Mouse (Mus musculus): Measurements from ENCODE around the gene Bap1.

The Bap1 gene

GRCm38 (mm10) chr14:31251084-31251604, at the start of gene Bap1, which contains the start of gene Phf7:
TSS of gene Bap1 (plus strand) at chr14:31251450.
TSS of gene Phf7 (minus strand) at chr14:31251317.
- DNase-seq (ENCODE audit: low spot score): peak; percentile 98

DNA sequence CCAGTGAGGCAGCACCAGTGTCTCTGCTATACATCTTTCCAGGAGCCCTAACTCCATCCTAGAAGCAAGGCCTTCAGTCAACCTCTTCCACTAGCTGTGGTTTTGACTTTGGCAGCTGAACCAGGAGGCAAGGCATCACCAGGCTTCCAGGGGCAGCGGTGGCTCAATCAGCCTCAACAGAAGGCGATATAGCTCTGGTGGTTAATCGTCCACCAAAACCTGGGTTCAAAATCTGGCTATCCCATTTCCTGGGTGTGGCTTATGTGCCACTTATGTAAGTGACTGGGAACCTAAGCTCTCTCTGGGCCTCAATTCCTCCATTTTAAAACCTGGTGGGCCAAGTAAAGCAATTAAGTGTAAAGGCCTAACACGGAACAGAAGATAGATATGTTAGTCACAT, 46.4 kb upstream of the Bap1 start:
- DNase-seq (ENCODE audit: low spot score): no peak

DNA sequence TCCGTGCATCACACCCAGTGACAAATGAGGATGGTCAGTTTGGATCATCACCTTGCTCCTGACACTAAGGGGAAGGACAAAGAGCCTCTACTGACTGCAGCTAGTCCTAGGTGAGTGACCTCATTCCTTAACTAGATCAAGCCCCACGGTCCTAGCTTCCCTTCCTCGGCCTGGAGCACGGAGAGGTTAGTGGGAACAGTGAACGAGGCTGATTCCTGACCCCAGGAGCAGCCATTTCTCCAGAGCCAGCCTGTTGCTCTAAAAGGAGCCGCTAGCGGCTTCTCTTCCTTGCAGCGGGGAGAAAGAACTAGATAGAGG, 46.0 kb upstream of the Bap1 start:
- peak; percentile 22 for DNase-seq (ENCODE audit: low spot score)

DNA sequence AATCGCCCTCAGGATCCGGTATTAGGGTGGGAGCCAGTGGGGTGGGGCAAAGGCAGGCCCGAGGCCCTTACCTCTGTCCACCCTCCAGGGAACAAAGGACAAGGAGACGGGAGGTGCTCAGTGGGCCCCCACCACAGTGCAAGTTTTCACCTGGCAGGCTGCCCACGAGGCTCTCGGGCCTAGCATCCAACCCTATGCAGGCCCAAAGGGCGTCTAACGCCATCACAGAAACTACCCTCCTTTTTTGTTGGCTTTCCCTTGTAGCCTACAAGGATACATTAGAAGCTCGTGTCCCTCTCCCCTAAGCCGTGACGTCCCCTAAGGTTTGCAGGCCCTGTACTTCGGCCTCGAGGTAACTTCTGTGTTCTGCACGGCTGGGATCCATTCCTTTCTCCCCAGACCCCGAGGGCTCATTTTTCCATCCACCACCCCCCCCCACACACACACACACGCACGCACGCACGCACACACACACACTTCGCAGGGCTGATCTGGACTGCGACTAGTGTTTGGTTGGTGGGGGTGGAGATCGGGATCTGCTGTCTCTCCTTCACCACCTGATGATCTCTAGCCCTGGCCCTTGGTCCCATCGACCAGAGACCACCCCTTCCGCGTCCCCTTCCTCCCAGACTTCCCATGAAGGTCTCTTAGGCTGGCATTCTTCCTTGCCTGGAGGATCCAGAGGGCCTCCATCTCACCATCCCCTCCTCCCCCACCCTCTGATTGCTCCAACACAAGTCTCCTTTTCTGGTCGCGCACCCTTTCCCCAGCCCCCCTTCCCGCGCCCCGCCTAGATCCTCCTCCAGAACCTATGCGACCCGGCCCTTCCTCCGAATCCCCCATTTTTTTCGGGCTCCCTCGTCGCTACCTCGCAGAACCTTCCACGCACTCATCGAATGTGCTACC, 45.4 kb upstream of the Bap1 start:
- DNase-seq (ENCODE audit: low spot score): peak; percentile 51

DNA sequence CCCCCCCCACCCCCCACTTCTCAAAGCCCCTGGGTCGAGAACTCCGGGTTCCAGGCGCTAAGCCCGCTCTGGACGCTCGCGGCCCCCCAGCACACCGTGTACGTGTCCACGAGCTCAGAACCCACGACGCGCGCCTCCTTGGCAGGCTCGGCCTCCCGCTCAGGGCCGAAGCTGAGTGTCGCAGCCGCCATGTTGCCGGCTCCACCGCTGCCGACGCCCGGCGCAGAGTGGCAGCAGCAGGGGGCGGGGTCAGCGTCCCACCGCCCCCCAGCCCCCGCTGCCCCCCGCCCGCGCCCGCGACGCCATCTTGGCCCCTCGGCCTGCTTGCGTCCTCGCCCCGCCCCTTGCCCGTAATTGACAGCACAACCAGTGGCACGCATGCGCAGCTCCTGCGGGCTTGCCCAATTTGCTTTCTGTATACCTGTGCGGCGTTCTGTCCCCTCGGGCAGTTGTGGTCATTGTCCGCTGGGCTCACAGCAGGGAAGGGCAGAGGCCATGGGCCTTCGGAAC, 44.7 kb upstream of the Bap1 start:
- DNase-seq (ENCODE audit: low spot score): peak; percentile 97

DNA sequence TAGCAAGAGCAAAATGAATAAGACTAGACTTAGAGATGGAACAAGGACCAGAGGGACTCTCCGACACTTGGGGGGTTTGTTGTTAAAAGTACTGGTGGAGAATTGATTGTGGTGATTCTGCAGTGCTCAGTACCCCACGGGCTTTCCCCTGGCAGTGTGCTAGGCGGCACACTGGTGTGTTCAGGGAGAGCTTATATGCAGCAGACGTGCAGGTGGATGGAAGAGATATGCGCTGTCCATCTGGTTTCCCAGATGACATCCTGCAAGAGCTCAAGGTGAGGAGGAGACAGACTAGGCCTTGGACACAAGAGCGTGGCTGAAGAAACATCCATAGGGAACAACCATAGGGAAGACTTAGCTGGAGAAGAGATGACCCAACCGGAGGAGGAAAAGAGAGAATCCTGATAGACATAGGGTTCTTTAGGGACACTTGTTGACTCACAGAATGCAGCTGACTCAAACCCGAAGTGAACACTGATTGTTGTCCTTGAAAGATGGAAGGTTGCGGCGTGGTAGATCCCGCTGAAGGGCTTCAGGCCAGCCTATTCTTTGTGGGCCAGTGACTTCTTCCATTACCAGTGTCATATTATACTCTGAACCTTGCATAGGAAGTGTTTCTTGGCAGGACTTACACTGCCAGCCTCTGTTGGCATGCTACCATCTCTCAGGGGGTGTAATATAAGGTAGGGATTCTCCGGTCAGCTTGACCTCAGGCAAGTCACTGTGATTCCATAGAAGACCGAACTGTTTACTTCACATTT, 44.0 kb upstream of the Bap1 start:
- no peak for DNase-seq (ENCODE audit: low spot score)

DNA sequence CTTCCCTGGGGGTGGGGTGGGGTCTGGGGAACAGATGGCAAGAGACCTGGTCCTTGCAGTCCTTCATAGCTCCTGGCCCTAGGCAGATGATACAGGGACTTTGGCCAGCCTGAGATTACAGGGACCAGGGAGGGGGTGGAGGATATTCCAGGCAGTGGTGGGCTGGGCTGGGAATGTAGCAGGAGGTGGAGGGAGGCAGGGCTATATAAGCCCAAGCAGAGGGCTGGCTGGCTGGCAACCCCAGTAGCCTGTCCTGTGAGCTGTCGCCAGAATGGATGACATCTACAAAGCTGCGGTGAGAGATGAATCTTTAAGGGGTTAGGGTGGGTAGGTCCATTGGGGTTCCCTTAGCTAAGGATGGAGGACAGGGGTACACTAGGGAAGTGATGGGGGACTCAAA, 43.2 kb upstream of the Bap1 start, which contains the start of gene Tnnc1:
Gene Tnnc1, plus strand, starts transcription at position 229 of the 400 bp plus-strand sequence.
- no peak for DNase-seq (ENCODE audit: low spot score)

GRCm38 (mm10) chr14:31209133-31209557, 42.1 kb upstream of the Bap1 start:
- no peak for DNase-seq (ENCODE audit: low spot score)

DNA sequence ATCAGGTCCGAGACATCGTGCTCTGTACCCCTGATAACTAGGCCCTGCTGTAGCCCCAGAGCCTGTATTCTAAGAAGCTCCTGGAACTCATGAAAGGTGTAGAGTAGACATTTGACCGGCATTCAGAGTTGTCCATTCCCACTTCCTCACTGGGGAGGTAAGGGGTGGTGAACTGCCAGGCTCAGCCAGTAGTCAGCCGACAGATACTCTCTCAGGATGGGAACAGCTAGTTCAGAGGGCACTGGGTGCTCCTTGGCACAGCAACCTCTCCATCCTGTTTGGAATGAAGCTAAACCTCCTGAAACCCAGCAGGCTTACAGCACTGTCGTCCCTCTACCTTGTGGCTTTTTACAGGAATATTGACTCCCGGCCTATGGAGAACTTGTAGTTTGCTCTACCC, 39.4 kb upstream of the Bap1 start:
- no peak for DNase-seq (ENCODE audit: low spot score)

GRCm38 (mm10) chr14:31212499-31212898, 38.8 kb upstream of the Bap1 start:
- DNase-seq (ENCODE audit: low spot score): no peak

GRCm38 (mm10) chr14:31213868-31214267, 37.4 kb upstream of the Bap1 start:
- no peak for DNase-seq (ENCODE audit: low spot score)

- no peak for DNase-seq (ENCODE audit: low spot score)
Measured at GRCm38 (mm10) chr14:31214684-31215083, 36.6 kb upstream of the Bap1 start.

DNA sequence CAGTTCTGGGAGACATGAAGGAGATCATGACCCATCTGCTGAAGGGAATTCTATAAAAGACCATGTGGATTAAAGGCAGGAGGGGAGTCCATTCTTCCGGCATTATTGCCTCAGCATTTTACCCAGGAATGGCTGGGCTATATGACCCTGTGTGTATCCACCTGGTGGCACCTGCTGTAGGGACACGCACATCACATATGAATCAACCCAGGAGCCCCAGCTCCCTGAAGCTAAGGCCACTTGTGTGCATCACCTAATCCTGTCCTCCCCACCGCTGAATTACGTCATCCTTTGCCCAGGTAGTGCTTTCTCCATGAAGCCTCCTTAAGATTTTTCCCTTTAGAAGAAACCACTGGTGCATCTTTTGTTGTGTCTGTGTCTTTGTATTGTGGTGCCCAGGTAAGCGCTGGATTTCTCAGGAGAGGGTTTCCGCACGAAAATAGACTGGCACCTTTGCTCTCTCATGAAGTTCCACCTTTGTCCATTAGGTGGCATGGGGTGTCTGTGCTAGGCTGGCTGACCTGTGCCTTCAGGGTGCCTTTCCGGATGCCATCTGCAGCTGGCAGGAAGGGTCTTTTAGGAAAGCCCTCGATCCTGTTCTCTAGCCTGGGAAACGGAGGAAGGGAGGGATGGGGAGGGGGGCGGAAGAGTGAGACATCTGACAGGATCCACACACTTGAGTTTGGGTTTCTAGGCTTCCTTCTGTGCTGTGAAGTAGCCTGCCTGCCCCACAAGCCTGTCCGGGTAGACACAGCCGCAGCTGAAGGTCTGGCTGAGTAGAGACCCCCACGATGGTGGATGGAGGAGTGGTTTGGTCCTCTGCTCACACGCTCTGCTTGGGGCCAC, 35.9 kb upstream of the Bap1 start:
- peak; percentile 58 for DNase-seq (ENCODE audit: low spot score)

- no peak for DNase-seq (ENCODE audit: low spot score)
Measured at GRCm38 (mm10) chr14:31216846-31217245, 34.4 kb upstream of the Bap1 start, which contains the start of gene Nisch. TSS of gene Nisch (minus strand) at chr14:31216946.

- peak; percentile 50 for DNase-seq (ENCODE audit: low spot score)
Measured at GRCm38 (mm10) chr14:31217666-31218065, 33.6 kb upstream of the Bap1 start, which contains the start of gene Sema3g. TSS of gene Sema3g (plus strand) at chr14:31217860.

- peak; percentile 31 for DNase-seq (ENCODE audit: low spot score)
Measured at GRCm38 (mm10) chr14:31226978-31227377, 24.3 kb upstream of the Bap1 start.

DNA sequence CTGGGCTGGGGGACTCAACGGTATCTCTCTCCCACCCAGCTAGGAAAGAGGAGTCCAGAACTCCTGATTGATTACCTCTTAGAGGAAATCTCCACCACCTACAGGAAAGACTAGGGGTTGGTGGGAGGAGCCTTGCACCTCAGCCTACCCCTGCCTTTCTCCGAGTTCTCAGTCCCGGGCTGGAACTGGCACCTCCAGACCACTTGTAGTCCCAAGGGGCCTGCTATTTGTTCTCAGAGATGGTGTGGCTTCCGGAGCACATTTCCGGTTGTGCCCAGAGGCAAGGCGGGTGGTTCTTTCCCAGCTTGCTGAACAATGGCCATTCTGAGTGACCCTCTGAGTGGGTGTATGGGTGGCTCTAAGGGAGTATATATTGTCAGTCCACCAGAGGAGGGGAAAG, 23.0 kb upstream of the Bap1 start:
- no peak for DNase-seq (ENCODE audit: low spot score)

GRCm38 (mm10) chr14:31230442-31230841, 20.8 kb upstream of the Bap1 start:
- DNase-seq (ENCODE audit: low spot score): no peak

DNA sequence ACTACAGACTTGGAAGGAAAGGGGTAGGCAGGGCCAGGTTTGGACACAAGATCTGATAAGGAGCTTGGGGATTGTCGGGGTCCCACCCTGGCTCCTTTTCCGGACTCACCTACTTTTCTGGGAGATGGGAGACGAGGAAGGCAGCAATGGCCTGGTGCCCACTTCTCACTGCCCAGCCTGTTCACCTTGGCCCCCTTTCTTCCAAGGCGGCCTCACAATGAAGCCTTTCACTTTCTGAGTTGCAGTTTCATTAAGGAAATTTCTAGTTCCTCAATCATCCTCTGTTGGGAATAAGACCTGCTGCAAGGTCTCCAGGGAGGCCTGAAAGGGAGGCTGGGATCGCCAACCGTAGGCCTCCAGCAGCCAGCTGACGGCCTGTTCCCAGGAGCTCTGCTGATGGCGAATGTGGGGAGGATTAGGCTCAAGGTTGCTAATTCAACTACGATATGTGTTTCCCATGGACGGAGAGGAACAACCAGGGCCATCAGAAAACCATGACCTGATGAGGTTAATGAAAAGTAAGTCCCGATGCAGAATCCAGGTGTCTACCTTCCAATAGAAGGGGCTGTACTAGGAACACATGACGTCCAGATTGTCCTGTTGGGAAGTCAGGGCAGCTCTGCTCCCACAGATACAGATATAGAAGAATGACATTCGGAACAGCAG, 18.7 kb upstream of the Bap1 start:
- DNase-seq (ENCODE audit: low spot score): no peak

GRCm38 (mm10) chr14:31233070-31233995, 17.9 kb upstream of the Bap1 start:
- no peak for DNase-seq (ENCODE audit: low spot score)

All from urinary bladder, postnatal 25 days (tissue).